Mouse (Mus musculus): ENCODE measurements around the gene Rpia. TPM values are rescaled to one million over a fixed set of nuclear protein-coding genes. Genes with fewer than 3 reads are reported as not detected.

Gene Rpia
- polyA plus RNA-seq, 1 experiment from 2014 or later = 2.5 TPM

DNA sequence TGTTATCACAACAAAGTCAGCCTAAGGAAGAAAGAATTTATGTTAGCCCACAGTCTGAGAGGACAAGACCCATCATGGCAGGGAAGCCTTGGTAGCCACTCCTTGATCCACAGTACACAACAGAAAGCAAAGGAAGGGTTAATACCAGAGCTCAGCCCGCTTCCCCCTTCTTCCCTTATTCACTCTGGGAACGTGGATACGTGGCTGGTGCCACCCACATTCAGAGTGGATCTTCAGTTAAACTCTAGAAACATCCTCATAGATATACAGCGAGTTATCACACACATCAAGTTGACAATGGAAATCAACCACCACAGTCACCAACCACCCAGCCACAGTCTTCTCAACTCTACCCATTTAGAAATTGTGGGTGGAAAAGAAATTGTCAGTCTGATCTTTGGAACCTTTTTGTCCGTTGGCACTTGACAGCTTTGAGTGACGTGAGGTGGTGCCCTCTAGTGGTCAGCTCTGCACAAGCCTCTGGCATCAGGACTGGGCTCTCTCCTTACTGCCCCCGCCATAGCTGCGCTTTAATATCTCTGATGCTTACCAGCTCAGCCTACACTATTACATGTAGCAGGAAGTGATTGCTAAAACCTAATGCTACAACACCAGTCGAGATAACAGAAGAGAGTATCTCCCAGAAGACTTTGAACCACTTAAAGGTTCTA is 5.7 kb upstream of the Rpia start:
- Histone ChIP-seq H3K27me3 (no peaks in the 10 kb centered on the region), H3K4me1 (peaks cover 4% of the 10 kb centered on the region), H3K27ac (no peak overlapping the region), H3K4me3 (no peak overlapping the region), H3K9ac (no peak overlapping the region), H3K36me3 (no peaks in the 10 kb centered on the region), H3K4me2 (replicated peaks) (no peak overlapping the region), H3K9me3 (no peaks in the 10 kb centered on the region)
- 23% methylated on average over 9 of the region's 9 CpGs for WGBS
- no peak for ATAC-seq (ENCODE audit: low FRiP score, low read depth)

DNA sequence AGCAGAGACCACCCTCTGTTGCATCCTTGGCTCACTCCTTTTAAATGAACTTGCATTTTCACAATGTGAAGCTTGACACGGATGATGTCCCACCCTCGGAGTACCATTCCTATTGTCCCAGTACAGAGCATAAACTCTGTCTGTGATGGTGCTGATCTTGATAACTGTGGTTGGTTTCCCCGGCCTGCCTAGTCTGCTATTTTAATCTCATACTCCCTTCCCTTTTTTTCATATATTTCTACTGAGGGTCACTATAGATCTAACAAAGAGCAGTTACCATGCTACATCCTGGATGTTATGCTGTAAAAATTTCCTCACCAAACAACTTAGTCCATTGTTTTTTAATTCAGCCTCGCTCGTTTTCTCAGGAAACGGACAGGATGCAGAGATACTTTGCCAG is 4.9 kb upstream of the Rpia start:
- H3K9ac ChIP-seq = no peak overlapping the region
- peaks cover 6% of the 10 kb centered on the region for H3K4me1 ChIP-seq
- H3K4me3 ChIP-seq = no peak overlapping the region
- H3K27ac ChIP-seq = no peak overlapping the region
- 82% methylated on average over 6 of the region's 6 CpGs for WGBS
- no peaks in the 10 kb centered on the region for H3K27me3 ChIP-seq
- H3K36me3 ChIP-seq = no peaks in the 10 kb centered on the region
- no peak for ATAC-seq (ENCODE audit: low FRiP score, low read depth)
- no peaks in the 10 kb centered on the region for H3K9me3 ChIP-seq
- H3K4me2 ChIP-seq (replicated peaks) = no peak overlapping the region

DNA sequence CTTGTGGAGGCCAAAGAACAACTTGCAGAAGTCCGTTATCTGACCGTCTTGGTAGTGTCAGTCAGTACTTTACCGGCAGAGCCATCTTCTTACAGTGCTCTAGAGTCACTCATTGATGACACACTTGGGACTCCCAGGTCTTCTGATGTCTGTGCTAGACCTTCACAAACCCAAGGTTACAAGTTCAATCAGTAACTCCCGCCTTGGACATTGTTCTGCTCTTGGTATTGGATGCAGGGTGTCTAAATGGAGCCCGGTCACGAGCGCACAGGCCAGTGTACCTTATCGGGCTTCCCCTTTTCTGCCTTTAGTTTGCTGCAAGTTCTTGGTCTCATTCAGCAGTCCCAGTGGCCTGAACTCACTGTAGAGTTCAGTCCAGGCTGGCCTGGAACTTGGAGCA is 612 bp upstream of the Rpia start:
- WGBS = 47% methylated on average over 8 of the region's 8 CpGs
- Histone ChIP-seq H3K4me1 (peaks cover 21% of the 10 kb centered on the region), H3K27ac (no peak overlapping the region), H3K4me3 (peak overlapping the region; percentile 73), H3K4me2 (replicated peaks) (peak overlapping the region; percentile 83), H3K36me3 (peaks cover 7% of the 10 kb centered on the region), H3K9me3 (no peaks in the 10 kb centered on the region), H3K9ac (peak overlapping the region; percentile 60), H3K27me3 (no peaks in the 10 kb centered on the region)
- ATAC-seq (ENCODE audit: low FRiP score, low read depth) = no peak

- WGBS = 8% methylated on average over 18 of the region's 18 CpGs
- Histone ChIP-seq H3K9ac (peak overlapping the region; percentile 82), H3K9me3 (no peaks in the 10 kb centered on the region), H3K4me2 (replicated peaks) (peak overlapping the region; percentile 83), H3K27me3 (no peaks in the 10 kb centered on the region), H3K4me3 (peak overlapping the region; percentile 73), H3K4me1 (peaks cover 28% of the 10 kb centered on the region), H3K36me3 (peaks cover 7% of the 10 kb centered on the region), H3K27ac (peak overlapping the region; percentile 67; the same call in 1 of the 2 replicates)
- peak; percentile 37; the same call in 1 of the 2 replicates for ATAC-seq (ENCODE audit: low FRiP score, low read depth)
Observed at GRCm38 (mm10) chr6:70790852-70791761, 925 bp downstream of the Rpia start.

DNA sequence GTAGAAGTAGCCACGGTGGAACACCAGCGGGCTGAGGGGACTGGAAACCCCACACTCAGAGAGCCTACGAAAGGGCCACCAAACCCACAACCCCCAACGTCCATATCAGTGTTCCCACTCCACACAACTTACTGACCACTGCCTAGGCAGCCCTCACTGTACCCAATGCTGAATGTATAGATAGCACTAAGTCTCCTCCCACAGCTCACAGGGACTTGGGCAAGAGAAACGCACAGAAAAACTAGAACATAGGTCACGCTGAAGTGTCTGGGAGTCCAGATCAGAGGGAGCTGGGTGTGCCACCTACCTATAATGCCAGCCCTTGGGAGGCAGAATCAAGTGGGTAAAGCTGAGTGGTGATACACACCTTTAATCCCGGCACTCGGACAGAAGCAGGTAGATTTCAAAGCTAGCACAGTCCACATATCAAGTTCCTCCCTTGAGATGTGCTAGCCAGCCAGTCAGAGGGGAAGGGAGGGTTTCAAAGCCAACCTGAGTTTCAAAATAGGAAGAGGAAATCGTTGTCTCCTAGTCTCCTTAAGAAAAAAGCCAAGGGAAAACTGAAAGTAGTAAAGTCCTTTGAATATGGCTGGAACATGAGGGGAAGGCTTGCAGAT is 1.9 kb downstream of the Rpia start:
- Histone ChIP-seq H3K36me3 (peaks cover 10% of the 10 kb centered on the region), H3K9me3 (no peaks in the 10 kb centered on the region), H3K4me2 (replicated peaks) (peak overlapping the region; percentile 83), H3K9ac (no peak overlapping the region), H3K27ac (no peak overlapping the region), H3K4me1 (peaks cover 28% of the 10 kb centered on the region), H3K27me3 (no peaks in the 10 kb centered on the region), H3K4me3 (no peak overlapping the region)
- WGBS = 85% methylated on average over 9 of the region's 9 CpGs
- no peak for ATAC-seq (ENCODE audit: low FRiP score, low read depth)

- no peak overlapping the region for H3K27ac ChIP-seq
- no peak overlapping the region for H3K4me3 ChIP-seq
- peaks cover 11% of the 10 kb centered on the region for H3K36me3 ChIP-seq
- H3K4me1 ChIP-seq = peaks cover 28% of the 10 kb centered on the region
- ATAC-seq (ENCODE audit: low FRiP score, low read depth) = no peak
- H3K27me3 ChIP-seq = no peaks in the 10 kb centered on the region
- H3K4me2 ChIP-seq (replicated peaks) = no peak overlapping the region
- 94% methylated on average over 3 of the region's 3 CpGs for WGBS
- H3K9me3 ChIP-seq = no peaks in the 10 kb centered on the region
- no peak overlapping the region for H3K9ac ChIP-seq
Observed at GRCm38 (mm10) chr6:70789134-70789533, 2.9 kb downstream of the Rpia start.

GRCm38 (mm10) chr6:70787524-70787923 is 4.5 kb downstream of the Rpia start:
- Histone ChIP-seq H3K27me3 (no peaks in the 10 kb centered on the region), H3K4me3 (no peak overlapping the region), H3K9ac (no peak overlapping the region), H3K9me3 (no peaks in the 10 kb centered on the region), H3K36me3 (peaks cover 23% of the 10 kb centered on the region), H3K4me2 (replicated peaks) (no peak overlapping the region), H3K4me1 (peaks cover 22% of the 10 kb centered on the region), H3K27ac (no peak overlapping the region)
- WGBS = 60% methylated on average over 2 of the region's 2 CpGs
- no peak for ATAC-seq (ENCODE audit: low FRiP score, low read depth)

GRCm38 (mm10) chr6:70785852-70786251 is 6.2 kb downstream of the Rpia start:
- Histone ChIP-seq H3K4me1 (peaks cover 18% of the 10 kb centered on the region), H3K9me3 (no peaks in the 10 kb centered on the region), H3K27ac (no peak overlapping the region), H3K4me3 (no peak overlapping the region), H3K36me3 (peaks cover 30% of the 10 kb centered on the region), H3K27me3 (no peaks in the 10 kb centered on the region), H3K4me2 (replicated peaks) (no peak overlapping the region), H3K9ac (no peak overlapping the region)
- no peak for ATAC-seq (ENCODE audit: low FRiP score, low read depth)
- WGBS = 60% methylated on average over 3 of the region's 3 CpGs

DNA sequence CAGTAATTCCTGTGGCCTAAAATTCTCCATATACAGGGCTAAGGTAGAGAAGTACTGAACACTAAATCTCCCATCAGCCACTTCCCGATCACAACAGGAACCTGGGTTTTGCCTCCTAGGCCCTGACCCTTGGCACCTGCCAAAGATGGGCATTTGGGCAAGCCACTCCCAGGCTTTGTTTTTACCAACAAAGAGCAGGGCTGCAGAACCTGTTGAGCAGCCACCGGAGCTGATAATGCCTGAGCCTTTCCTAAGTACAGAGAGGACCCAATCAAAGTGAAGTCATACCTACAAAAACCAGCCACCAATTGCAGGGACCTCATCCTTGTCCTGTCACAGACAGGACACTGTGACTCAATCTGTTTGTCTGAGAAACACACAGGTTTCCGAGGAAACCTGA is 7.2 kb downstream of the Rpia start:
- no peaks in the 10 kb centered on the region for H3K9me3 ChIP-seq
- no peak overlapping the region for H3K9ac ChIP-seq
- ATAC-seq (ENCODE audit: low FRiP score, low read depth) = no peak
- WGBS = 83% methylated on average over 3 of the region's 3 CpGs
- no peaks in the 10 kb centered on the region for H3K27me3 ChIP-seq
- peaks cover 30% of the 10 kb centered on the region for H3K36me3 ChIP-seq
- H3K27ac ChIP-seq = no peak overlapping the region
- H3K4me2 ChIP-seq (replicated peaks) = no peak overlapping the region
- H3K4me3 ChIP-seq = no peak overlapping the region
- peaks cover 8% of the 10 kb centered on the region for H3K4me1 ChIP-seq

GRCm38 (mm10) chr6:70781336-70781735 is 10.7 kb downstream of the Rpia start:
- H3K9ac ChIP-seq = no peak overlapping the region
- 91% methylated on average over 2 of the region's 2 CpGs for WGBS
- peaks cover 23% of the 10 kb centered on the region for H3K36me3 ChIP-seq
- no peak overlapping the region for H3K4me3 ChIP-seq
- H3K4me1 ChIP-seq = no peaks in the 10 kb centered on the region
- ATAC-seq (ENCODE audit: low FRiP score, low read depth) = no peak
- H3K27me3 ChIP-seq = no peaks in the 10 kb centered on the region
- no peak overlapping the region for H3K27ac ChIP-seq
- no peak overlapping the region for H3K4me2 ChIP-seq (replicated peaks)
- H3K9me3 ChIP-seq = no peaks in the 10 kb centered on the region

DNA sequence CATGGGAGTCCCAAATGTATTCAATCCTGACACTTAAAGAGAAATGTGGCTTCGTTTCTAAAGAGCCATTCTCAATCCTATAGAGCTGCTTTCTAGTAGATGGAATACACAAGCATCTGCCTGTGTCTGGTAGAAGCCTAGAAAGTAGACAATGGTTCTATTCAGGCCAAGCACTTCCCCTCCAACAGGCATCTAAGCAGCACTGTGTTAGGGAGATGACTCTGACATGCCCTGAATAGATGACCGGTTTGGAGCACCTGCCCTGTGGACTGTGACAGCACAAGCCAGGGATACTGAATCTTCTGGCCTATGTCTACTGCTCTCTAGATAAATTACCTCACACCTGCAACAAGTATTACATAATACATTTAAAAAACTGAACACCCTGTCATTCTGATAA is 17.7 kb downstream of the Rpia start:
- H3K4me1 ChIP-seq = no peaks in the 10 kb centered on the region
- peaks cover 51% of the 10 kb centered on the region for H3K36me3 ChIP-seq
- no peak for ATAC-seq (ENCODE audit: low FRiP score, low read depth)
- no peak overlapping the region for H3K27ac ChIP-seq
- no peak overlapping the region for H3K4me3 ChIP-seq
- H3K4me2 ChIP-seq (replicated peaks) = no peak overlapping the region
- no peaks in the 10 kb centered on the region for H3K27me3 ChIP-seq
- H3K9me3 ChIP-seq = no peaks in the 10 kb centered on the region
- WGBS = 94% methylated on average over 2 of the region's 2 CpGs
- H3K9ac ChIP-seq = no peak overlapping the region

DNA sequence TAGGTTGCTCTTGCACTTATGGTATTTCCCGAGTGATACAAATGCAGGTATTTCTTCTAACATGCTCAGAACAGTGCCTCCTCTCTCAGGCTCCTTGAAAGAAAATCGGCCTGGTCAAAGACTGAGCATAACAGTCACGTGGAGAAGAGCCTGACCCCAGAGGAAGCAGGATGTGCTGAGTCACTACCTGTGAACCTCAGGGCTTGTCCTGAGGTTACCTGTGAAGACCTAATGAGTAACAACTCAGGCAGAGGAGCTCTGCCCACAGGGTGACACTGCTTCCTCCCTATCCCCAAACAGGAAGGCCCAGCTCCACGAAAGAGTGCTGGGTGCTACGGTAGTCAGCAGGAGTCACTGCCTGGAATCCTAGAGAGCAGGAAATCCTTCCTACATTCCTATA is 18.3 kb downstream of the Rpia start:
- no peak overlapping the region for H3K4me2 ChIP-seq (replicated peaks)
- H3K4me3 ChIP-seq = no peak overlapping the region
- peaks cover 52% of the 10 kb centered on the region for H3K36me3 ChIP-seq
- no peak overlapping the region for H3K27ac ChIP-seq
- no peaks in the 10 kb centered on the region for H3K9me3 ChIP-seq
- no peaks in the 10 kb centered on the region for H3K4me1 ChIP-seq
- H3K27me3 ChIP-seq = no peaks in the 10 kb centered on the region
- 83% methylated on average over 5 of the region's 5 CpGs for WGBS
- H3K9ac ChIP-seq = no peak overlapping the region
- ATAC-seq (ENCODE audit: low FRiP score, low read depth) = no peak

All from limb, embryonic 13.5 days (tissue).